Mouse (Mus musculus) bone marrow macrophage, adult 2 months (primary cell): ENCODE measurements at regions not wholly inside any gene's neighbourhood (a gene's known extent, or its start where the extent isn't known, plus 50 kb on each side); places are given as distances from the start of the nearest gene placed in this dataset.

Source experiments
- H3K27ac ChIP-seq: 2 replicates; pipeline ENCODE4 v1.5.1; 2012; ENCODE audit warnings: low read depth, low read length; ENCODE audit not compliant: insufficient read depth
- H3K4me1 ChIP-seq: 2 replicates; pipeline ENCODE4 v1.6.1; 2012; ENCODE audit warnings: low read length; ENCODE audit not compliant: control insufficient read depth, insufficient read depth
- H3K4me3 ChIP-seq: 2 replicates; pipeline ENCODE4 v1.5.1; 2012; ENCODE audit warnings: mild to moderate bottlenecking, low read length, moderate library complexity; ENCODE audit not compliant: insufficient read depth
- CTCF ChIP-seq: IDR thresholded peaks from 2 replicates; pipeline ENCODE4 v1.5.1; 2012; ENCODE audit warnings: low read depth, mild to moderate bottlenecking, low read length, moderate library complexity
- POLR2A ChIP-seq: IDR thresholded peaks from 2 replicates; pipeline ENCODE4 v1.6.1; 2012; ENCODE audit warnings: mild to moderate bottlenecking, low read depth, low read length, borderline replicate concordance

DNA sequence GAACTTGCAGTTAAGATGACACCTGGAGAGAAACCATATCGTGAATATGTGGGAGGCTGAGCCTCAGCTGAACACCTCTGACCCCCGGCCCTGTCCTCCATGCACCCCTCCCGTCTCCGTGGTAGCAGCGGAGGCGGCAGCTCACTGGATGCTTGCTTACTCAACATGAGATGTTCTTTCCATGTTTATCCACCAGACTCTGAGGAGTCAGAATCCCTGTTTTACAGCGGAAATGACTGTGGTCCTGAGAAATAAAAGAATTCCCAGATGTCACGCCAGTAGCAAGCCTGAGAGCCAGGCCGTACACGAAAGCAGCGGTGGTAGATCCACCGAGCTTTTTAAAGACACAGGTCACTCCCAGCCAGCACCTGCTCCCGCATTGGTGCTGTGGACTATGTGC is 462.4 kb upstream of the Tbx3 start:
- H3K4me3 ChIP-seq: no peak overlapping the region
- H3K27ac ChIP-seq: no peak overlapping the region
- TF ChIP-seq CTCF (no peak), POLR2A (no peak)
- H3K4me1 ChIP-seq: no peaks in the 10 kb centered on the region

GRCm38 (mm10) chr5:119213196-119213595 is 457.3 kb upstream of the Tbx3 start:
- Histone ChIP-seq H3K4me1 (no peaks in the 10 kb centered on the region), H3K4me3 (no peak overlapping the region), H3K27ac (no peak overlapping the region)
- TF ChIP-seq POLR2A (no peak), CTCF (no peak)

DNA sequence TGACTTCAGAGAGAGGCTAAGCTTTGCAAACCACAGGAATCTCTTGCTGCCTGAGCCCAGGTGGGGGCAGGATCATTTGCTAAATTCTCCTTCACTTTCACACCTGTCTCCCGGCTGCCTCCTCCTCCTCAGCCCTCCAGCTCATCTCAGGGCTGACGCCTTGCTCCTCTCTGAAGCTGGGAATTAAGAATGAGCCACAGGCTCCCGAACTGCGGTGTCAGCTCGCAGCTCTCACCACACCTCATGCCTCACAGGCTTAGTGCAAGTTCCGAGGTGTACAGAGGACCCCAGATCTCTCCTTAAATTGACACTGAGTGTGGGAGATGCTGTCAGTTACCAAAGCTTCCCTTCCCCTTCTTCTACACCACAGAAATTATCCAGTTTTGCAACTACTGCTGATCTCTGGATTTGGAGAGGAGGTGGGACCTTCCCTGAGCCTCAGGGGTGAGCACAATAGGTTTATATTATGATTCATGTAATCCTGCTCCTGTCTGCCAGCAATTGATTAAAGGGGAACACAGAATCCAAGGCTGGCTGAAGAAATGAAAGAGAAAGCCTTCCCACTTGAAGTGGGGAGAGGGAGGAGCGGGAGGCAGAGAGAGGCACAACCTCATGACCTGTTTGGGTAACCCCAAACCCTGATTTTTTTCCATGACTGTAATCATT is 456.6 kb upstream of the Tbx3 start:
- no peak overlapping the region for H3K4me3 ChIP-seq
- no peaks in the 10 kb centered on the region for H3K4me1 ChIP-seq
- no peak for TF ChIP-seq CTCF
- TF ChIP-seq POLR2A: no peak
- no peak overlapping the region for H3K27ac ChIP-seq

DNA sequence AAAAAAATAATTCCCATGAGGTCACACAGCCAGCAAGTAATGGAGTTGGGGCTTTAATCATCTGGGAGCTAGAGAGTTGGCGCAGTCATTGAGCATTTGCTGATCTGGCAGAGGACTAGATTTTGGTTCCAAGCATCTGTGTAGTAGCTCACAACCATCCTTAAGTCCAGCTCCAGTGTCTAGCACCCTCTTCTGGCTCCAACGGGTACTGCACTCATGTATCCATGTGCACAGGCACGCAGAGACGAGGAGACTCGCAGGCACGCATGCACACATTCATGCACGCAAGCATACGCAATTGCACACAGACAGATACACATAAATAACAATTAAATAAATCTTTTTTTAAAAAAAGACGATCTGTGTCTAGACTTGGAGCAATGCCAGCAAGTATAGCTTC is 455.5 kb upstream of the Tbx3 start:
- Histone ChIP-seq H3K27ac (no peak overlapping the region), H3K4me1 (no peaks in the 10 kb centered on the region), H3K4me3 (no peak overlapping the region)
- TF ChIP-seq POLR2A (no peak), CTCF (no peak)

DNA sequence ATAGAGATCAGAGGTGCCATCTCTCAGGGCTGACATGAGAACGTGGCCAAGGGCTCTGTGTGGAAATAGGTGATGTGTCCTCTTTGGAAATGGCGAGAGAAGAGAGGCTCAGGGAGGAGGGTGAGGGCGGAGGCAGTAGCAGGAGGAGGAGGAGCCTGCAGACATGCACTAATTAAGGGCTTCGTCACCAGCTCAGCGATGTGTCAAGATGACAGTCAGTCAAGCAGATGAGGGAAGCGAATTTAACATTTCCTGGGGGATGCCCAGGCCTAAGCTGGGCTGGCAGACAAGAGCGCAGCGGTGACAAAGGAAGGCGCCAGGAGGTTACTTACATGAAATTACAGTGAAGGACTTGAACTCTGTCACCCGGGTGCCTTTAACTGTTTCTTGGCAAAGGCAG is 455.1 kb upstream of the Tbx3 start:
- Histone ChIP-seq H3K4me1 (no peaks in the 10 kb centered on the region), H3K27ac (no peak overlapping the region), H3K4me3 (no peak overlapping the region)
- TF ChIP-seq POLR2A (no peak), CTCF (no peak)

DNA sequence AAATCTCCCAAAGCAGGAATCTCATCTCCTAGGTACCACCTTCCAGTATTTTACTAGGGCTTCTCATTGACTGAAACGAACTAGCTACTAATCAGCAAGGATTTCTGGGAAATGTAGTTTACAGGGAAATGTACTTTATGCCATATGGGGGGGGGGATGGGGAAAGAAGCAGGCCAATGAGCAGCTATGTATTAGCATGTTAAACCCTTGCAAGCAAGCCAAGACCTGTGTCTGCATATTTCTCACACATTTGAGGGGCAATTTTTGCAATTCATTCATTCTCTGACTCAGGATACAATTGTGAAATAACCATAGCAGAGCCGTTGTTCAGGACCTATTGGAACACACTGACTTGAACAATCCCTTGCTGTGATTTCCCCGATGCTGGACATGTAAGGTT is 454.3 kb upstream of the Tbx3 start:
- H3K4me1 ChIP-seq: no peaks in the 10 kb centered on the region
- no peak overlapping the region for H3K27ac ChIP-seq
- no peak overlapping the region for H3K4me3 ChIP-seq
- no peak for TF ChIP-seq POLR2A
- TF ChIP-seq CTCF: no peak

- TF ChIP-seq POLR2A (no peak), CTCF (no peak)
- H3K27ac ChIP-seq: no peak overlapping the region
Observed at GRCm38 (mm10) chr5:119217077-119217476, 453.4 kb upstream of the Tbx3 start.

DNA sequence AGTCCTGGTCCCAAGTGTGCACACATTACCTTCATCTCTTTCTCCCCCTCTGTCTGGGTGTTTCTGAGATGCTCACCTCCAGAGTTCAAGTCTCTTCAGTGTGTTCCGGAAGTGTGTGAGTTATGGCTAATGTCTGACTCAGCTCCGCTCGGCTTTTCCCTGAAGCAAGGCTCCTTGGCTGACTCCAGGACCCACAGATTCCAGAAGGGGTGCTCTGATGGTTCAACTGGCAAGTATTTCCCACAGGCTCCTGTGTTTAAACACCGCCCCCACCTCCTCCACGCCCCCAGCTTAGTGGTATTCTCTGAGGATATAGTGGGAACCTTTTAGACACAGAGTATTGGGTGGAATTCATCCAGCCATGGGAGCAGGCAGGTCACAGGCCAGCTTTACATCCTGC is 441.8 kb upstream of the Tbx3 start:
- no peaks in the 10 kb centered on the region for H3K4me1 ChIP-seq
- TF ChIP-seq CTCF (no peak), POLR2A (no peak)
- H3K27ac ChIP-seq: no peak overlapping the region
- H3K4me3 ChIP-seq: no peak overlapping the region

More at GRCm38 (mm10) chr5:119217077-119217476, 453.4 kb upstream of the Tbx3 start:
- no peak overlapping the region for H3K4me3 ChIP-seq
- no peaks in the 10 kb centered on the region for H3K4me1 ChIP-seq

- TF ChIP-seq POLR2A (no peak), CTCF (no peak)
- H3K4me1 ChIP-seq: no peaks in the 10 kb centered on the region
- no peak overlapping the region for H3K27ac ChIP-seq
- H3K4me3 ChIP-seq: no peak overlapping the region
Observed at GRCm38 (mm10) chr5:119232941-119233340, 437.5 kb upstream of the Tbx3 start.

DNA sequence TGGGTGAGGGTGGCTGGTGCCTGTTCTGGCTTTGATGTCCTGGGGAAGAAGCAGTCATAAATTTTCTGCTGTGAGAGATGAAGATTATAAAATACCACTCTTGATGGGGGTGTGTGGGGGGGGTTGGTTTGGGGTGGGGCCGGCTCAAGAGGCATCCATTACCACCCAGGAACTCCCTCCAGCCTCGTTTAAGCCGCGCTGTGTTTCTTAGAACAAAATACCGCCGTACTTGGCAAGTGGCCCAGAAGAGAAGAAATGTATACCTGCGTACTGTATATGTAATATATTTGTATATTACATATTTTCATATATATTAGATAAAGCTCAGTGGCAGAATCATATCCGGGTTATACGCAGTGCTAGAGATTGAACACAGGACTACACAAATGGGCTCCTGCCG is 434.6 kb upstream of the Tbx3 start:
- Histone ChIP-seq H3K27ac (no peak overlapping the region), H3K4me1 (no peaks in the 10 kb centered on the region), H3K4me3 (no peak overlapping the region)
- no peak for TF ChIP-seq CTCF

DNA sequence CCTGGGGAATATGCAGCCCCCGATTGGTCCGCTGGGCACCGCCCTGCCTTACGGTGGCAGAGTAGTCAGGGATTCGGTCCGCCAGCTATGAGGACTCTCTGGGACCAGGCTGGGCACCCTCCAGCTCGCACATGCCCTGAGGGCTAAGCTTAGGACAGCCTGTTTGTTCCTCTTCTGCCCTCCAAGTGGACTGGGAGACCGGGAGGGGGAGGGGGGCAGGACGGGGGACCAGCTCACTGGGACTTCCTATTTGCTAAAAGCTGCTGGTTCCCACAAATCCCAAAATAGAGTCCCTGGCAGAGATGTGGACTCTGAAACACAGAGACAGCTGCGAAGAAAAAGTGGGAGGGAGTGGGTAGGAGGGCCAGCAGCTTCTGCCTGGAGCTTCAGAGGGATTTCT is 423.6 kb upstream of the Tbx3 start:
- no peak for TF ChIP-seq CTCF
- no peak for TF ChIP-seq POLR2A
- Histone ChIP-seq H3K27ac (no peak overlapping the region), H3K4me1 (no peaks in the 10 kb centered on the region), H3K4me3 (no peak overlapping the region)
